Mouse (Mus musculus): ENCODE results near the gene Fam71e1.

The Fam71e1 gene

DNA sequence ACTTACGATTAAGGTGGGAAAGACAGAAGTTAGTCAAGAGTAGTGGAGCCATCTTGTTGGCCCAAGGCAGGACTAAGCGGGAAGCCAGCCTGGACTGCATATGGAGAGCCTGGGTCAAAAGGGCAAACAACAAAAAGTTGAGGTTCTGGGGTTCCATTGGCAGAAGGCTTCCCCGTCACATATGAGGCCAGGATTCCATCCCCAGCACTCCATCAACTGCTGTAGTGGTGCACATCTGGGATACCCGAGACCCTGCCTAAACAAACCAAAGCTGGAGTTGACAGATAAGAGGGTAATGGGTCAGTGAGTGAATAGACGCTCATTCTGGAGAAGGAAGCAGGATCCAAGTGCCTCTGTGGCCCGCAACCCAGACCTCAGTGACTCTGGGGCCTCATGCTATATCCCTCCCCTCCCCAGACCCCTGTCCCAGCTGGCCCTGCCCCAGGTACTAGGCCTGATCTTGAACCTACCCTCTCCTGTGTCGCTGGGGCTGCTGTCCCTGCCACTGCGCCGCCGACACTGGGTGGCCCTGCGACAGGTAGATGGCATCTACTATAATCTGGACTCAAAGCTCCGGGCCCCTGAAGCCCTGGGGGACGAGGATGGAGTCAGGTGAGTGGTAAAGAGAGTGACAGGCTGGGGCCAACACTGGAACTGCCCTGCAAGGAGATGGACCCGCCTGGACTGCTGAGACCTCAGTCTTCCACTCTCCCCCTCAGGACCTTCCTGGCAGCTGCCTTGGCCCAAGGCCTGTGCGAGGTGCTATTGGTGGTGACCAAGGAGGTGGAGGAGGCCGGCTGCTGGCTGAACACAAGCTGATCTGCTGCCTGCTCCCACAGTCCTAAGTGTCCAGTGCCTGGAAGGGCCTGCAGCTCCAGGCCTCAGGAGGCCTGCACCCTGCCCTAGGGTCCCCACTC lies 25.4 kb upstream of the Fam71e1 start:
- DNase-seq (ENCODE audit: low spot score in 2 of 2), result no peak

DNA sequence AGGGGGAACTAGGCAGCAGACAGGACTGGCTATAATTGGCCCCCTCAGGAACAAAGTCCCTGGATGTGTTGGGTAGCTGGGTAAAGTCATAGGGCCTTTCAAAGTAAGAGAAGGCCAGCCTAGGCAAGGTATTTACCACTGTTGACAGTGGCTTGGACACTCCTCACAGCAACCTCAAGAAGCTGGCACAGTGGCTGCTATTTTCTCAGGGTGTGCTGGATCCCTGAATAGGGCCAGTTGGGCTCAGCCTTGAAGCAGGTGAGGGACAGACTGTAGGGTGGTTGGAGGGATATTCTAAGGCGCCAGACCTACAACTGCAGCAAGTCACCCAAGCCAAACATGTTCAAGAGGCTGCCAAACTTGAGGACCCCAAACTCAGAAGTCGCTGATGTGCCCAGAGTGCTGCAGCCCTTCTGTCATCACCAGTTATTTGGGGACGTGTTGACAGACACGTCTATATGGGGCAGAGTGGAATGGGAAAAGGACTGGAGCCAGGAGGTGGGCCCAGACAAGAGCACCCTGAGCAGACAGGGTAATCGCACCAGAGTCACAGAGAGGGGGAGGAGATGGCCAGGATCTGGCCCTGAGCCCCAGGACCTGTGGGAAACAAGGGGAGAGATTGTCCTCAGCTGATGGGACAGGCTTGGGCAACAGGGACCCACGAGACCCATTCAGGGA lies 24.4 kb upstream of the Fam71e1 start:
- DNase-seq (ENCODE audit: low spot score in 2 of 2), result no peak

DNA sequence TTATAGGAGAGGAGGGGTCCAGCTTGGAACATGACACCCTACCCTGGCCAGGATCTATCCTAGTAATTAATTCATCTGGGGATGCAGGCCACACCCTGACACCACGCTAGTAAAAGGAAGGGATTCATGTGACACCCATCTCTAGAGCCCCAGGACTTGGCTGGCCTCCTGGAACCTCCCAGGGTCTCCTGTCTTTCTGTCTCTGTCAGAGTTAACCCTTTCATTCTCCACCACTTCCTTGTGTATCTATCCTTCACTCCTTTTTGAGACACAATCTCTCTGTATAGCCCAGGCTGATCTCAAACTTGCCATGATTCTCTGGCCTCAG lies 23.9 kb upstream of the Fam71e1 start:
- no peak for DNase-seq (ENCODE audit: low spot score in 2 of 2)

- DNase-seq (ENCODE audit: low spot score in 2 of 2), result no peak
These were observed 23.3 kb upstream of the Fam71e1 start for GRCm38 (mm10) chr7:44472961-44473646.

- peak; percentile 77 to 87 for DNase-seq (ENCODE audit: low spot score in 2 of 2)
These were observed 22.0 kb upstream of the Fam71e1 start for GRCm38 (mm10) chr7:44474419-44474818.

DNA sequence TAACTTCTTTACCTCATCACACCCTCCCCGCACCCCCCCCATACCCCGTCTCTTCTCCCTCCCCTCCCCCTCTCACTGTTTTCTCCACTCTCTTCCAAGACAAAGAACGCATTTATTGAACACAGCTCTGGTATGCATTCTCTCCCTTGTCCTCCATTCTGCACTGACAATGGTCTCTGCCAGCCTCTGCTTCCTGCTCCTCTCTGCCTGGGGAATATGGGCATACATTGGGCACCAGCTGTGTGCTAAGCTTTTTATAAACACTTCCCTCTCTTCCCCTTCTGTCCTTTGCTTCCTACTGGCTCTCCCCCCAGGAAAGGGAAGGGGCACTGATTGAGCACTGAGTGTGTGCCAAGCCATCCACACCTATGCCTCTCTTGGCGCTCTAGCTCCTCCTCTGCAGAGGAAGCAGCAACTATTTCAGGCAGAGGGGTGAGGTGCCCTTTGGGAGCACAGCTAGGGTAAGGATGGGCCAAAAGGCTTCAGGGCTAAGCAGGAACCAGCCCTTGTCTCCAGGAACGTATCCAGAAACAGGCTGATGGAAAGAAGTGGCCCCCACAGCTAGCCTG lies 21.3 kb upstream of the Fam71e1 start:
- DNase-seq (ENCODE audit: low spot score in 2 of 2), result no peak

DNA sequence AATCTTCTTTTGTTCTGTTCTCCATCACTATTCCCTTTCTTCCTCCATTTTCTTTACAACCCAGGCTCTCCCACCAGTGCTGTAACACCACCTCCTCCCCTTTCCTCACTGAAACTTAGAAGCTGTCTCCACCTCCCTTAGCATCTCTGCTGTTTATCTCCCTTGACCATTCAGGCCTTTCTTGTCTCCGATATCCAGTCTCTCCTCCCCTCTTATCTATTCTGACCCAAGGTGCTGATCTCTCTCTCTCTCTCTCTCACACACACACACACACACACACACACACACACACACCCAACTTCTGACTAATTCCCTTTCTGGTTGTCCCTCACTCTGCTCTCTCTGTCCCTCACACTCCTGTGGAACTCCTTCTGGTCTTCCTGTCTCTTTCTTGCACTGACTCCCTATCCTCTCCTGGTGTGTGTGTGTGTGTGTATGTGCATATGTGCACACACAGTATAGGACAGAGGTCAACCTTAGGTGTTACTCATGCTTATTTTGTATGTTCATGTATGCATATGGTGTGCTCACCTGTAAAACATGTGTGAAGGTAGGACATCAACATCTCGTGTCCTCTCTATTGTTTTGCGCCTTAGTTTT lies 13.4 kb upstream of the Fam71e1 start:
- no peak for DNase-seq (ENCODE audit: low spot score in 2 of 2)

- no peak for DNase-seq (ENCODE audit: low spot score in 2 of 2)
These were observed 12.3 kb upstream of the Fam71e1 start for GRCm38 (mm10) chr7:44484109-44484508.

- DNase-seq (ENCODE audit: low spot score in 2 of 2), result peak in 1 of 2 experiments; percentile 88
These were observed 11.4 kb upstream of the Fam71e1 start for GRCm38 (mm10) chr7:44484841-44485571.

- DNase-seq (ENCODE audit: low spot score in 2 of 2), result no peak
These were observed 10.7 kb upstream of the Fam71e1 start for GRCm38 (mm10) chr7:44485572-44486195.

DNA sequence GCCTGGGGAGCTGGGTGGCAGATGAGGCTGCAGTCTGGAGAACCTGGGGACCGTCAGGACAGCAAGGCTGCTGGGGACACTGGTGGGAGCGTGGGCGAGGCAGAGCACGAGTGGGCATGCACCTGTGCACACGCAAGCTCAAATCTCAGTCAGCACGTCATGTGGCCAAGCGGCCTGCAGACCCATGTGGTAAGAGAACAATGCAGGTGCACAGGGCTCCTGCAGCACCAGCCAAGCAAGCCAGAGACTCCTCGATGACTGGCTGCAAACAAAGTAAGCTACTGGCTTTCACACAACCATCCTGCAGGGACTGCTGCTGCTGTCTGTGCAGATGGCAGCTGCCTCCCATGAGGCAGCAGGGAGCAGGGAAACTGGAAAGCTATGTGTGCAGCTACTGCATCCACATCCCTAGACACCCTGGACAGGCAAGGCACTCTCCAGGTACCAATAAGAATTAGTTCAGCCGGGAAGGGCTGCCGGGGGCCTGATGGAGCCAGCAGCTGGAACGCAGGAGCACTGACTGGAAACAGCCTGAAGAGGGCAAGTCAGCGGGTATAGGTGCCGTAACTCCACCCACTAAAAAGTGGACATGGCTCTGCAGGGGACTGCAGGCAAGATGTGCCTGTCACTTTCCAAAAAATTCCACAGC lies 9.3 kb upstream of the Fam71e1 start:
- DNase-seq (ENCODE audit: low spot score in 2 of 2), result no peak

DNA sequence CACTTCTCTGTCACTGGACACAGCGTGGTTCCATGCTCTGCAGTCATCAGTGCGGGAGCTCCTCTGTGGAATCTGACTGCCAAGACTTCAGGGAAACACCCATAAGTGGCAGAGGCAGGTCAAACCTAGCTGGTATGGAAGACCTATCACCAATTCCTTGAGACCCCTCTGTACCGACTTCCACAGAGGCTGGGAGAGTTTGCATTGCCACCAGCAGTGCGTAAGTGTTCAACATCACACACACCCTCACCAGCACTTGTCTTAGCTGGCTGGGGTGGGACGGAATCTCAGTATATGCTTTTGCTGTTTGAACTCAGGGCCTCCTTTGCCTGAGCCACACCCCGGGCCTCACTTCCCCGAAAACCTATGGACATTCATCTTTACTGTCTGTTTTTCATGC lies 8.4 kb upstream of the Fam71e1 start:
- no peak for DNase-seq (ENCODE audit: low spot score in 2 of 2)

DNA sequence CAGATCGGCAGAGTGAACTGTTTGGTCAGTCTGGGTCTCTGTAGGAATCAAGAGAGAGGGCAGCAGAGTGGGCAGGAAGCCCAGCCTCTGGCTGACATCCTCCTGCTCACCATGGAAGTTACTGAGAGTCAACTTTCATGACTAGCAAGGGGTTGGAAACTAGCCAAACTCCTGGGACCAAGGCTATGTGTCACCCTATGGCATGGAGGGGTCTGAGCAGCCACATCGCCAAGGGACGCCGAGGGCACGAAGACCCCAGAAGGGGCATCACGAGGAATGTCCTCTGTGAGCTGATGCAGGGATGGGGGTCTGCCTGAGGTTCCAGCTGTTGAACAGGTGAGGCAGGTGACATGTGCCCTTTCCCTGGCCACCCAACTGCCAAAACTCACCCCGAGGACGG lies 7.8 kb upstream of the Fam71e1 start:
- no peak for DNase-seq (ENCODE audit: low spot score in 2 of 2)

DNA sequence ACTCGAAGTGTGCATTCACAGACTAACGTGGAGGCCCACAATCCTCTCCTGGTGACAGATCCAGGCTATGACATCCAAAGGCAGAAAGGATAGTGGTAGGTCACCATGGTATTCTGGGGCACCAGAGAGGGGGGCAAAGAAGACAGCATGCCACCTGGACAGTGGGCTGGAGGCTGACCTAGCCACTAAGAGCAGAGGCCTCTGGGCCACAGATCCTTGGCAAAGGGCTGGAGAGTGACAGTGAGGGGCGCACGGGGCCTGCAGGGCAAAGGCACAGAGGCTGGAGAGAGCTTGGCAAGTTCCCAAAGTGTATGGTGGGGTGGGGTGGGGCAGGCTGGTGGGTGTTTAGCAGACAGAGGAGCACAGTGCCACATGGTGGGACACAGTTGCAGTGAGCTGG lies 6.1 kb upstream of the Fam71e1 start:
- DNase-seq (ENCODE audit: low spot score in 2 of 2), result no peak

DNA sequence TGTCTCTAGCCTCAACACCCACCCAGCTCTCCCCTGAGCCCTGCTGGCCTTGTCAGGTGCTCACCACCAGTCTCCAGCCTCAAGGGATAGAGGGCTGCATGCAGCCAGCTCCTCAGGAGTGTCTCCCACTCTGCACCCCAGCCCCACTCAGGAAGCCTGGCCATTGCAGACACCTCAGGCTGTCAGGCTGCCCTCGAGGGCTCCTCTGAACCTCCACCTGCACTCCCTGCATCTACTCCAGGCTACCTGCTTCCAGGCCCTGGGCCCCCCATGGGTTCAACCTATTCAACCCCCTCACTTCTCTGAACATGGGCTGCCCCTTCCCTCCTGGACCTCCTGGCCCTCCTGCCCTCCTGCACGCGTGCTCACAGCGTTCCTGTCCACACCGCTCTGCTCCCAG lies 5.0 kb upstream of the Fam71e1 start:
- DNase-seq (ENCODE audit: low spot score in 2 of 2), result no peak

GRCm38 (mm10) chr7:44492166-44492826 lies 4.1 kb upstream of the Fam71e1 start:
- no peak for DNase-seq (ENCODE audit: low spot score in 2 of 2)

DNA sequence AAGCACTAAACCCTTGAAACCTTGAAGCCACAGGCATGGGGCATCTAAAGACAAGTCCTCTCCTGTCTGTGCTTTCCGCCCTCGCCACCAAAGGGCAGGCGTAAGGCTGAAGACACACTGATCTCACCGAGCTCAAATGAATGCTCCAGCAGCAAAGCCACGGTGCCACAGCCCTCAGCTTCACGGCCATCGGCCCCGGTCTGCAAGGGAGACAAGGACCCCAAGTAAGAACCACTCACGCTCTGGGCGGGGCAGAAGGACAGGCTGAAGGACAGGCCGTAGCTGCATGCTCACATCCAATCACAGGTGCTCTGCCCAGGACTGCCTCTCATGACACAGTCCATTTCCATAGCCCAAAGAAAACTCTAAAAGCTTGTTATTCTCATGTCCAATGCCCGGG lies 1.7 kb upstream of the Fam71e1 start:
- DNase-seq (ENCODE audit: low spot score in 2 of 2), result no peak

- DNase-seq (ENCODE audit: low spot score in 2 of 2), result no peak
These were observed 1.3 kb upstream of the Fam71e1 start for GRCm38 (mm10) chr7:44495086-44495485.

DNA sequence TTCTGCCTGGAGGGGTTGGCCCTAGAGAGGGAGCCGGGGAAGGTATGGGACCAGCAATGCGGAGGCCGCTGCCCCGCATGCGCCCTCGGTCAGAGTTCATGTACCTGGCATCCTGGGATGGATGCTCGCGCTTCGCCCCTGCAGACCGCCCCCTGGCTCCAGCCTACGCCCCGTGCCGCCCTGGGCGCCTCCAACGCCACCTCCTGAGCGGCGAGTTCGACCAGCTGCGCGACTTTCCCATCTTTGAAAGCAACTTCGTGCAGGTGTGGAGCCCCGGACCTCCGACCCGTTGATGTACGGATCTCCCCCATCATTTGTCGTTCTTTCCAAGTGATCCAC lies 359 bp downstream of the Fam71e1 start:
- DNase-seq (ENCODE audit: low spot score in 2 of 2), result no peak
